Comparison of ENCODE assay signal across 18 mouse cellular contexts in the genomic region with DNA sequence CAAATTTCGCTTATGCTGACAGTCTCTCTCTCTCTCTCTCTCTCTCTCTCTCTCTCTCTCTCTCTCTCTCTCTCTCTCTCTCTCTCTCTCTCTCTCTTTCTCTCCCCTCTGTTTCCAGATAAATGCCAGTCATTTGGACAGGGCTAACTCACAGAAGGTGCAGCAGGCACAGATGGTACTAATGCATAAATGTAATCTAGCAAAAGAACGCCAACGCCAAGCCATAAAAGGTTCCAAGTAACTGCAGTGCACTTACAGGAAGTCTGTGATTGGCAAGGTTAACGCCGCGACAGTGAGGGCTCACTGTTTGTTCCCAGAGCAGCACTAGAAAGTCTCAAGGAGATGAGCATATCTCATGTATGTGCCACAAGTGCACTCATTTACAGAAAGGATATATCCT.
DNase-seq lines count a peak whose midpoint lies in the region; TF ChIP-seq lines count a peak whose summit lies in the region.
"Had no signal": no experiment of that assay in that cellular context is flagged by ENCODE, and none has a peak within 500 bp of the region (broad histone marks: within the 10 kb centered on the region; RNA-seq: fewer than 3 reads in every experiment).

No protein-coding gene starts in this region.

- no peak overlapping the region for H3K27ac ChIP-seq in gastrocnemius, adult 2 months
- H3K27ac ChIP-seq in kidney, adult 2 months (ENCODE audit: insufficient read depth, low read depth, low read length): no peak overlapping the region
- H3K27ac ChIP-seq: embryonic facial prominence, embryonic 10.5 days; heart, embryonic 15.5 days; hindbrain, embryonic 13.5 days; lung, embryonic 15.5 days; neural tube, embryonic 13.5 days; stomach, embryonic 15.5 days had no signal

- peak; percentile 17 to 52 for DNase-seq in cerebellum, postnatal 25 days
- no peak for DNase-seq in cerebellum, adult 9-10 months
- DNase-seq in left cerebral cortex, postnatal 25 days (ENCODE audit: low spot score in 2 of 2): peak; percentile 27 to 67
- no peak for DNase-seq in left cerebral cortex, postnatal 36 days (ENCODE audit: low spot score in 2 of 2)
- peak; percentile 10 for DNase-seq in embryo, embryonic 10.5 days (ENCODE audit: low spot score)
- DNase-seq in layer of hippocampus, adult 9-11 months: peak; percentile 53
- no peak for DNase-seq in gastrocnemius, adult 2 months
- no peak for DNase-seq in kidney, adult 2 months
- DNase-seq: heart, adult 11 months; kidney, adult 8-10 months; kidney, postnatal 36 days had no signal

- H3K27me3 ChIP-seq in kidney, adult 2 months (replicated peaks; ENCODE audit: control insufficient read depth, insufficient read depth, low read length): no peaks in the 10 kb centered on the region
- H3K27me3 ChIP-seq: heart, embryonic 15.5 days; hindbrain, embryonic 13.5 days; lung, embryonic 15.5 days; neural tube, embryonic 13.5 days; stomach, embryonic 15.5 days had no signal

- H3K4me1 ChIP-seq in kidney, adult 2 months (ENCODE audit: control insufficient read depth, insufficient read depth, low read length): no peaks in the 10 kb centered on the region
- H3K4me1 ChIP-seq: hindbrain, embryonic 13.5 days; lung, embryonic 15.5 days; neural tube, embryonic 13.5 days; stomach, embryonic 15.5 days had no signal

- WGBS in kidney, adult 2 months: 61% methylated on average over 6 of the region's 6 CpGs

- no peak for TF ChIP-seq CTCF in gastrocnemius, adult 2 months (IDR thresholded peaks at IDR 0.05)
- TF ChIP-seq CTCF in kidney, adult 2 months (conservative IDR thresholded peaks at IDR 0.05; ENCODE audit: insufficient read depth, insufficient read length, low read depth, low read length): no peak

- H3K4me3 ChIP-seq in gastrocnemius, adult 2 months: no peak overlapping the region
- no peak overlapping the region for H3K4me3 ChIP-seq in kidney, adult 2 months (ENCODE audit: insufficient read depth, low read depth, low read length)
- H3K4me3 ChIP-seq: embryonic facial prominence, embryonic 10.5 days; erythroblast, embryonic 14.5 days; heart, embryonic 15.5 days; hindbrain, embryonic 13.5 days; lung, embryonic 15.5 days; neural tube, embryonic 13.5 days; stomach, embryonic 15.5 days had no signal

- intact Hi-C loops in left cerebral cortex, postnatal 25 days (cut with DNase I): loop anchor here (2.0 to 10.0 kb wide), 2 partner anchors 59 to 277 kb away; no protein-coding TSS in a partner anchor
- intact Hi-C loops in left cerebral cortex, postnatal 36 days (cut with DNase I): no loop called here
- intact Hi-C loops in gastrocnemius, adult 2 months (cut with DNase I): no loop called here

- TF ChIP-seq POLR2A in kidney, adult 2 months (IDR thresholded peaks at IDR 0.05; ENCODE audit: low read depth, low read length): no peak

- no peaks in the 10 kb centered on the region for H3K36me3 ChIP-seq in kidney, adult 2 months (ENCODE audit: control insufficient read depth, insufficient read depth, low read length)
- H3K36me3 ChIP-seq: embryonic facial prominence, embryonic 10.5 days; heart, embryonic 15.5 days; hindbrain, embryonic 13.5 days; lung, embryonic 15.5 days; neural tube, embryonic 13.5 days; stomach, embryonic 15.5 days had no signal

Comparison
In these comparisons a context has a peak if more than half of its experiments do, and no peak if none do; other contexts are left out.
1. DNase-seq: peak in cerebellum, postnatal 25 days (2 of 2), left cerebral cortex, postnatal 25 days (2 of 2), embryo, embryonic 10.5 days (single experiment) and layer of hippocampus, adult 9-11 months (single experiment); none in cerebellum, adult 9-10 months (single experiment), left cerebral cortex, postnatal 36 days (0 of 2), gastrocnemius, adult 2 months (single experiment) and kidney, adult 2 months (single experiment).